Comparison of ENCODE assay signal across 8 mouse cellular contexts in genomic region chr6:119848034-119848695, GRCm38 (mm10). TPM values are rescaled to one million over a fixed set of nuclear protein-coding genes. Genes with fewer than 3 reads are reported as not detected.
DNase-seq lines count a peak whose midpoint lies in the region; ATAC-seq lines count a peak whose summit lies in the region.

TSS of gene Erc1 (minus strand) at chr6:119848167.

- whole genome bisulfite sequencing in lung, embryonic 16.5 days, result under 1% methylated on average over 42 of the region's 73 CpGs

- peak within 1 kb of the TSS; percentile 93 for H3K9ac ChIP-seq in lung, embryonic 16.5 days (ENCODE audit: low read length)

- peak; percentile 64 for DNase-seq in MEL-GATA-1-ER (ENCODE audit: extremely low read depth, low read depth)
- DNase-seq in cerebellum, adult 8-10 months, result peak; percentile 99
- peak; percentile 94 for DNase-seq in forelimb bud, embryonic 11.5 days (ENCODE audit: low read depth, low spot score)
- peak; percentile 67 for DNase-seq in layer of hippocampus, adult 9-10 months (ENCODE audit: low spot score)
- peak; percentile 80 for DNase-seq in ovary, postnatal 10 days (ENCODE audit: low spot score)
- DNase-seq in thymus, postnatal 10 days (ENCODE audit: low spot score in 2 of 2), result peak; percentile 77 to 91

- H3K4me3 ChIP-seq in lung, embryonic 16.5 days (ENCODE audit: low read length), result peak within 1 kb of the TSS; percentile 97

- ATAC-seq in hematopoietic stem cell, adult 5-6 weeks (replicated peaks in 1 of 2; ENCODE audit: insufficient read depth in 1 of 2, low FRiP score in 2 of 2, low TSS enrichment in 1 of 2, low read depth in 1 of 2, poor library complexity in 2 of 2, severe bottlenecking in 2 of 2), result peak; percentile 87 to 92
- peak; percentile 98 for ATAC-seq in lung, embryonic 16.5 days (ENCODE audit: low read depth)

- H3K4me1 ChIP-seq in lung, embryonic 16.5 days (replicated peaks; ENCODE audit: control insufficient read depth, insufficient read depth, low read length), result peaks cover 13% of the 10 kb centered on the region

- H3K4me2 ChIP-seq in lung, embryonic 16.5 days (ENCODE audit: low read depth, low read length), result peak within 1 kb of the TSS; percentile 92

- no peaks in the 10 kb centered on the region for H3K36me3 ChIP-seq in lung, embryonic 16.5 days (ENCODE audit: control insufficient read depth, insufficient read depth, low read length)

- H3K9me3 ChIP-seq in lung, embryonic 16.5 days (ENCODE audit: control insufficient read depth, low read length), result no peaks in the 10 kb centered on the region

- no peaks in the 10 kb centered on the region for H3K27me3 ChIP-seq in lung, embryonic 16.5 days (ENCODE audit: control insufficient read depth, insufficient read depth, low read depth, low read length)

- peak within 1 kb of the TSS; percentile 96 for H3K27ac ChIP-seq in lung, embryonic 16.5 days (ENCODE audit: low read length)

RNA-seq across cellular contexts. Expression of gene Erc1, which starts in this region (rescaled TPM):
- 15.3 and 23.4 TPM in 2 replicates for total RNA-seq in hematopoietic stem cell, adult 5-6 weeks (2017)
- polyA plus RNA-seq in lung, embryonic 16.5 days (2015; fragmentation: Nextera tagmentation; extraction: Ambion mirVana), result 14.2 and 14.4 TPM in 2 replicates

Comparison
In these comparisons a context has a peak if more than half of its experiments do, and no peak if none do; other contexts are left out.
1. Peak in every context shown above with its lines: DNase-seq, ATAC-seq, H3K4me3 ChIP-seq and H3K27ac ChIP-seq.